Mouse (Mus musculus) right cerebral cortex, adult 2 months (tissue): ENCODE data around the gene Tex9.
A peak's percentile ranks its signal among the peaks of the same experiment; 100 is the strongest.
"Not testable (repeated sequence)": the region's sequence is repeated elsewhere in the genome, so short reads cannot be mapped to it uniquely, and the experiment has no call there.

ENCODE experiments used
- DNase-seq, 2 experiments: peaks; one replicate each; pipeline ENCODE4 v3.0.0; 2021 to 2022; ENCODE audit warnings: low spot score in 2 of 2

Tex9 gene

GRCm38 (mm10) chr9:72479276-72479675 lies 12.7 kb downstream of the Tex9 start:
- no peak for DNase-seq

DNA sequence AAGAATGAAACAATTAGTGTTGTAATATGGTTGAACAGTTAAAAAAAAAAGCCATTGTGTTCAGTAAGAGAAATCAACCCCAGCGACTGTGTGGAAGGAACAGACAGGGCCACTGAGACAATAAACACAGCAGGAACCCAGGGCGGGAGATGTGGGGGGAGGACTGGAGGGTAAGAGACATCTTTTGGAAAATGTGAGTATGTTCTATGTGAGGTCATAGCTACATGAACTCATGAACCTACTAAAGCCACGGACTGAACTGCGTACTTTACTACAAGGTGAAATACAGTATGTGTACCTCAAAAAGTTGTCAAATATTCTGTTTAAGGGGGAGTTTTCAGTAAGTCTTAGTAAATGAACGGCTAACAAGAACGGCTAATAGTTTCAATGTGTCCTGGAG lies 14.7 kb downstream of the Tex9 start:
- DNase-seq, result no peak

- DNase-seq, result peak; percentile 45
Measured at GRCm38 (mm10) chr9:72475511-72475910, 16.5 kb downstream of the Tex9 start.

- no peak for DNase-seq
Measured at GRCm38 (mm10) chr9:72469851-72470250, 22.2 kb downstream of the Tex9 start.

GRCm38 (mm10) chr9:72468616-72469015 lies 23.4 kb downstream of the Tex9 start:
- DNase-seq, result no peak

GRCm38 (mm10) chr9:72467551-72468407 lies 24.2 kb downstream of the Tex9 start:
- DNase-seq, result peak in 1 of 2 experiments; percentile 20

DNA sequence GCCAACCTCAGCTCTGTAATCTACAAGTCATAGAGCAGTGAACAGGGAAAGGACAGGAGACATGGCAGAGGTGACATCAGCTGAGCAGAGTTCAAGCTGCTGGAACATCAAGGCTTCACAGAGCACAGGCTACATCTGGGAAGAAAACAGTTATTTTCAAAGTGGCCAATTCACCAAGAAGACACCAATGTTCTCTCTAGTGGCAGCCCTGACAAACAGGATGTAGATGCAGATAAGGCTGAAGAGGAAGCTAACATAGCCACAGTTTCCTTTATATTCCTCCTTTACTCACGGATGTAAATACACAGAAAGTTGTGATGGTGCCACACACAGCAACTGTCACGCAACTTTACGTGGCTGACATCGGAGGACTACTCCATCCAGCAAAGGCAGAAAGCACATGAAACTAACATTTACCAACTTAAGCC lies 26.2 kb downstream of the Tex9 start:
- no peak for DNase-seq

GRCm38 (mm10) chr9:72464806-72465205 lies 27.2 kb downstream of the Tex9 start:
- no peak for DNase-seq

- no peak for DNase-seq
Measured at GRCm38 (mm10) chr9:72462427-72462826, 29.6 kb downstream of the Tex9 start.

DNA sequence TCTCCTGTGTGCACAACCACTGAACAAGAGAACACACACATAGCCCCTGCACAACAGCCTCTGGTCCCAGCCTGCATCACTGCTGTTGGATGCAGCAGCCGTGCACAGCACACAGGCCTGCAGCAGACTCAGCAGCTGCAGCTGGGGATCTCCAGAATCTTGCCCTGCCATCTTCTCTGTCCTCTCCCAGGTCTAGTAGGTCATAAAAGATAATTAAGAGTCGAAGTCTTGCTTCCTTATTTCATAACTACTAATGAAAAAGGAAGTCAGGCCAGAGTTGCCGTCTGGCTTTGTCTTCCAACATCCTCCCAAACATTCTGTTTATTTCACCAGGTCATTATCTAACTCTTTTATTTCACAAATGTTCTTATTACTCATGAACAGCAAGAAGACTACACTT lies 31.2 kb downstream of the Tex9 start:
- DNase-seq, result no peak

GRCm38 (mm10) chr9:72459703-72460102 lies 32.3 kb downstream of the Tex9 start:
- no peak for DNase-seq

DNA sequence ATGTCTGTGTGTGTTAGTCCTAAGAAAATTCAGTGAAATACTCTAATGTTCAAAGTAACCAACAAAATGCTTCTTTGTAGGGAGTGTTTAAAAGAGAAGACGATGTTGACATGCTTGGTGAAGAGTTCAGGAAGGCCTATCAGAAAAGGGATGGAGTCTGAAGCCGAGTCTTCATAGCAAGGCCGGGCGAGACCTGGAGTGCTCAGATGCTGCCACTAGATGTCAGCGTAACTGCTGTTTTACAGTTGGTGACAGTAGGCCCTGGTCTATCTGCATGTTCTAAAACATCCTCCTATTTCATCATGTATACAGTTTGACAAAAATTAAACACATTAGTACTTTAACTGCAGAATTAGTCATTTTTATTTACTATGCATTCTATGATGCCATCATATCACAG lies 33.8 kb downstream of the Tex9 start:
- DNase-seq, result peak; percentile 79 to 82

DNA sequence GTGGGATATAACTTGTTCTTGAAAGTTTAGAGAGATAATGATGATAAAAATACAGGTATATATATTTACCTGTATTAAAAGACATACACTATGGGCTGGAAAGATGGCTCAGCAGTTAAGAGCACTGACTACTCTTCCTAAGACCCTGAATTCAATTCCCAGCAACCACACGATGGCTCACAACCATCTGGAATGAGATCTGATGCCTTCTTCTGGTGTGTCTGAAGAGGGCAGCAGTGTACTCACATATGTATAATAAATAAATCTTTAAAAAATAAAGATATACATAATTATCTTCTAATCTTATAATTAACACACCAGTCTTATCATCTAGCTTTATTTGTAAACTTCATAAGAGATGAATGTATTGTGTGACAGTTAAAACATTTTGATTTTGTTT lies 35.6 kb downstream of the Tex9 start:
- DNase-seq, result no peak

GRCm38 (mm10) chr9:72454281-72454680 lies 37.7 kb downstream of the Tex9 start:
- DNase-seq, result not testable (repeated sequence)

DNA sequence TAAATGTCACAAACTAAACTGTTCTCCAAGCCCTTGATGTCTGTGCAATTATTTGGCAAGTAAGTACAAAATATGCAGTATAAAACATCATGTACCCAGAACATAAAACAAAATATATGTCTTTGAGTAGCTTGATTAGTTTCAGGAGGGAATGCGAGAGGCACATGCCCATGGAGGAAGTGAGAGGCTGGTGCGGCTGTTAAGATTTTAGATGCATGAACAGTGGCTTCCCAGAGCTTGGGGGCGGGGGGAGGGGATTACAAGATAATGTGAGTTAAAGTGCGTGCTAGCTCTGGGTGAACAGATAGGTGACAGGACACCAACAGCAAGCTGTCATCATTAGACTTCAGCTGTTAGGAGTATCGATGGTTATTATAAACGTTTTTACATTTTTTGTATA lies 40.9 kb downstream of the Tex9 start:
- DNase-seq, result no peak

- no peak for DNase-seq
Measured at GRCm38 (mm10) chr9:72450363-72450762, 41.6 kb downstream of the Tex9 start.

DNA sequence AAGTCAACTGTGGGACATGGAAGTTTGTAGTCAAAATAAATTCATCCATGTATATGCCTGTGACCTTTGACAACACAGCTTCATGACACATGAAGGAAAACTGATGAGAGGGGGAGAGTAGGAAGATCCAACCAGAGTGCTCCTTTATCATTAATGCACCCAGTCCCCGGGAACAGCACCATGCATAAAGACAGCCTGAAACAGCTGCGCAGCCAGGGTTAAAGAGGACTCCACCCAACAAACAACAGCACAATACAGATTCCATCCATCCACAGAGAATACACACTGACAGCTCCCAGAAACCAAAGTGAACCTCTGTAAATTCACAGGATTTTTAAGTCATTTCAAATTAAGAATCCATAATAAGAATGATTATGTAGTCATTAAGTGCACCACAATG lies 42.2 kb downstream of the Tex9 start:
- DNase-seq, result no peak

- DNase-seq, result no peak
Measured at GRCm38 (mm10) chr9:72449367-72449766, 42.6 kb downstream of the Tex9 start.

GRCm38 (mm10) chr9:72448026-72448425 lies 44.0 kb downstream of the Tex9 start:
- peak; percentile 69 to 72 for DNase-seq

DNA sequence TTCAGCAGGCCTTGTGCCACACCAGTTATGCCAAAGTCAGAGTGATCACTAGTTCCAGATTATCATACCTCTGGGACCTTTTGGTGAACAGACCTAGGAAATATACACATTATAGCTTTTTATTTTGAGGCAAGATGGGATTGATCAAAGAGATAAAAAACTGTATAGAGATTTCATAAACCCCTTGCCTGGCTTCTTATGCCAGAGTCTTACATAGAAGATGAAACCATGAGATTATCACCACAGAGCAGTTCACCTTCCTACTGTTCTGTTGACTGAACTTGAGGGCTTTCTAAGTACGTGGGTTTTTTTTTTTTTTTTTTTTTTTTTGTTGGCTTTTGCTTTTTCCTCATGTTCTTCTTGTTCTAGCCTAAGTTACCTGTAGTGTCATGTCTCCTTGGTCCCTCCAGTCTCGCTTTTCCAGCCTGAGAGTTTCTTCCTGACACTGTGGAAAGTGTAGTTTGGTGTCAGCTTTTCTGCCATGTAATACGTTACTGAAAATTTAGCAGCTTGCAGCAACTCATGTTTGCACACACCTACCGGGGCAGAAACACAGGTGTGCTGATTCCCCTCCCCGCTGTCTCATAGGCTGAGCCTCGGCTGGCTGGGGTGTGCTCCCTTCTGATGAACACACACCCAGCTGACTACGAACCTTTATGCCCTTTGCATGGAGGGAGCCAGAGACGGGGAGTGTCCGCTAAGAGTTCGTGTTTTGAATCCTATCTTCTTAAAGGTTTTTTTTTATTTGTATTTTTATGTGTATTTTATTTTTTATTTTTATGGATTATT lies 49.9 kb downstream of the Tex9 start:
- no peak for DNase-seq

DNA sequence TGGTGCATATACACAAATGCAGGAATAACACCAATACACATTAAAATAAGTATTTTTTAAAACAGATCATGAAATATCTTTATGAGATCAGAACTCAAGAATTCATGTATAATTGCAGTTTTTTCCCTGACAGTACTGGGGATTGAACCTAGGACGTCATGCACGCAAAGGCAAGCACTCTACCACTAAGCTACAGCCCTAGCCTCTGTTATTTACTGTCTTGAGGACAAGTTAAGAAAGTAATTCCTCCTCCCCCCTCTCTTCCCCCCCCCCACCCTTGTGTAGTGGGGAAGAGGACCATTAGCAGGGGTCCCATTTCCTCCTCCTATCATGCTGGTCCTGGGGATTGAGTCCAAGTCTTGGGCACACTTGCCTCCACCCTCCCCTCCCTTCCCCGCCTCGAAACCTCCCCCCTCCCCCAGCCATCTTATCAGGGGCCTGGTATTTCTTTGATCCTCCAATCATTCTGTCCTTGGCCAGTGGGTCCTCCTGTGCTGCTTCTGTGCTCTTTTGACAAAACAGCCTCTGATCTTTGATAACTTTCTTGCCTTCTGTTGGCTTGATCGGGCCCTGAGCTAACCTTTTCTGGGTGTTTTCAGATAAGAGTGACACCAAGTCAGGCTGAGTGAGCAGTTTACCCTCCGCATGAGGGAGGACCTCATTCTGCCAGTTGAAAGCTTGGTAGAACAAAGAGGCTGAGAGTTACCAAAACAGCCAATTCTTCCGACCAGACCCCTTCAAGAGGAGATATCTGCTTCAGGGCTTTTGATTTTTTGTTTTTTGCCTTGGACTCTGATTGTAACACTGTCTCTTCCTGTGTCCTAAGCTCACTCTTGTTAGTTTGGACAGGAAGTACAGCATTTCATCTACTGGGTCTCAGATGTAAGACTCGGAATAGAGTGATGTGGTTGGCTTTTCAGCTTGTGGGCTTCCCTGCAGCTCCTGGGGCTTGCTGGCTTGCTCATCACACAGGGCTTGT lies 50.8 kb downstream of the Tex9 start:
- no peak for DNase-seq

DNA sequence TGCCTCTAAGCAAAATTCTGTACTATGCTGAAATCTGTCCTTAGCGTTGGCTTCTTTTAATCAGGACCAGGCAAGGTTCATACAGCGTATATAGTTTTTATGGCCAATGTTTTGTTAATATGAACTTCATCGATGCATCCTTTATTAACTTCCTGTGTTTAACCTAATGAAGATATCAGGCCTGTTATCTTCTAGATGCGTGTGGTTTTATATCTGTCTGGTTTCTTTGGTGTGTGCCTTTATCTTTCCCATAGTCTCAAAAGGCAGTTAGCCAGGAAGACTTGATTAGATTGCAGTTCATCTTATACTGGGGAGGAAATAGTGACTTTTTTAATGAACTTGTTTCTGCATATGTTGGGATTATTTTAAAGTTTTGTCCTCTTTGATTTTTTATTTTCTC lies 51.7 kb downstream of the Tex9 start:
- no peak for DNase-seq
